Mouse (Mus musculus): ENCODE data around the gene Dnajb2. TPM values are rescaled to one million over a fixed set of nuclear protein-coding genes. Genes with fewer than 3 reads are reported as not detected.

The Dnajb2 gene
- total RNA-seq, 2 experiments from 2014 or later: 63.1 to 67.1 TPM

DNA sequence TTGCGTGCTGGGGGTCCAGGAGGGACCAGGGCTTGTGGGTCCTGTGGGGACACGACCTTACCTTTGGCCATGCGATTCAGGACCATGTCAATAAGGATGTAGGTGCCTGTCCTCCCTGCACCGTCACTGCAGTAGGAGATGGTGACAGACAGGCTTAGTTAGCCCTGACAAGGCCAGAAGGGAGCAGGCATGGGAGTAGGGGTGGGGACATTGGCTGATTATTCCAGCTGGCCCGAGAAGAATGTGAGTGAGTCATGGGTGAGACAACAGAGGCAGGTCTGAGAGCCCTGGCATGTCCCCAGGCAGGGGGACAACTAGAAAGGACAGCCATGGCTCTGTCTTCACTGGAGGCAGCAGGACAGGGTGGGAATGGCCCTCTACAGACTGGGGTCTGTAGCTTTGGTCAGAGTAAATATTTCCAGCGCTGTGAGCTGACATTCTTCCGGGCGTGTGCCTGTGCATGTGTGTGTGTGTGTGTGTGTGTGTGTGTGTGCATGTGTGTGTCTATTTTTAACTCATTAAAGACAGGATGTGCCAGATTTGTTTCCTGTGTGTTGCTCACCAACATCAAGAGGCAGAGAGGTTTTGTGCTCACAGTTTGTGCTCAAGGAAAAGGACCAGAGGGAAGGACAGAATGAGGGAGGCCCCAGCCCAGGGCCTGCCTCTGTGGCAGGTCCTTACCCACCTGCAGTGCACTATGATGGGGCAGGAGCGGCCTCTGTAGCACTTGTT is 12.0 kb downstream of the Dnajb2 start:
- intact Hi-C loops (cut with DNase I): no loop called here
- peak in 1 of 2 experiments; percentile 45 for DNase-seq

DNA sequence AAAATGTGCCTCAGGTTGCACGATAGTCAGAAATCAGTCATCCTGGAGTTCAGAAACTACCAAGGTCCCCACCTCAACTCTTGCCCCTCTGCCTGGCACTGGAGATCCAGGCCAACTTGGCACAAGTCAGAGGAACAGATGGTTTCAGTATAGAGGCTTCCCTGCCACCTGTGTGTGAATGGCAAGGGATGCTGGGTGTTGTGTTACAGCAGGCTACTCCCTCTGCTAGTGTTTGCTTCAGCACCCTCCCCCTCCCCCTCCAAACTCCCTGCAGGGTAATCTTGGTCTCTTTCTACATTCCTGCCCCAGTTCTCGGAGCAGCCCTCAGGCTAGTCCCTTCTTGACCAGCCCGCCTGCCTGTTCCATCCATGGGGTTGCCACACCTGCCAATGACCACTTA is 14.3 kb downstream of the Dnajb2 start:
- intact Hi-C loops (cut with DNase I): loop anchor here (5.0 kb wide), 1 partner anchor 67 kb away; the partner anchor contains the start of gene Dnpep
- DNase-seq: no peak

GRCm38 (mm10) chr1:75251112-75251970 is 15.1 kb downstream of the Dnajb2 start:
- intact Hi-C loops (cut with DNase I): loop anchor here (5.0 kb wide), 1 partner anchor 66 kb away; the partner anchor contains the start of gene Dnpep
- peak; percentile 60 to 71 for DNase-seq

DNA sequence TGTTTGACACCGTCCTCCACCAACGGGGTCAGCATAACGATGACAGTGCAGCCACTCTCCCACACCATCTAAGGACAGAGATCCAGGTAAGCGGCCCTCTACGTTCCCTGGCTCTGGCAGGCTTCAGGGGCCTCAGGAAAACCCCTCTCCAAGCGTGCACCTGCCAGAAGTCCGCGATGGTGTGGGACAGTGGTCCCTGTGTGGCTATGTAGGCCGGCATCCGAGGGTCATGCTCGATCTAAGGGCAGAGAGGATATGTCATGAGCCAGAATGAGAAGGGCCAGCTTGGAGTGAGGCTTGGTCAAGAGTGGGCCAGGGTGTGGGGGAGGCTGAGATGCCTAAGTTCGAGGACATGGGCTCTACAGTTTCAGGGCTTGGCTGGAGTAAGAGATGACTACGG is 16.1 kb downstream of the Dnajb2 start:
- intact Hi-C loops (cut with DNase I): loop anchor here (5.0 kb wide), 1 partner anchor 65 kb away; the partner anchor contains the start of gene Dnpep
- DNase-seq: no peak

DNA sequence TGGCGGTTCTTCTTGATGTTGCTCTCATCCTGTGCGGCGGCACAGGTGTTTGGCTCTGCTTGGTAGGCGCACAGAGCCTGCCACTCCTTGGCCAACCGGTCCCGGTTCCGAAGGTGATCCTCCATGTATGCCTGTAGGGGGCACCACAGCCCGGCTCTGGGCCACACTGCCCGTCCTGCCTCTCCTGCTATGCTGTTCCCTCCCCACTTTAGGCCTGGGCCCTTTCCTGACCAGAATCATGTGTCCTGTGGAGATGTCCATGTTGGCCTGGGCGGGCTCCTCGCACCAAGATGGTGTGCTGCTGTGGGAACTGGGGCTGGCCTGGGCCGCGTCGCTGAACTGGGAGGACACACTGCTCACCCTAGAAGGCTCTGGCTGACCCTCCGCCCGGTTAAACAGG is 16.8 kb downstream of the Dnajb2 start:
- no peak for DNase-seq
- intact Hi-C loops (cut with DNase I): loop anchor here (5.0 kb wide), 1 partner anchor 64 kb away; the partner anchor contains the start of gene Dnpep

DNA sequence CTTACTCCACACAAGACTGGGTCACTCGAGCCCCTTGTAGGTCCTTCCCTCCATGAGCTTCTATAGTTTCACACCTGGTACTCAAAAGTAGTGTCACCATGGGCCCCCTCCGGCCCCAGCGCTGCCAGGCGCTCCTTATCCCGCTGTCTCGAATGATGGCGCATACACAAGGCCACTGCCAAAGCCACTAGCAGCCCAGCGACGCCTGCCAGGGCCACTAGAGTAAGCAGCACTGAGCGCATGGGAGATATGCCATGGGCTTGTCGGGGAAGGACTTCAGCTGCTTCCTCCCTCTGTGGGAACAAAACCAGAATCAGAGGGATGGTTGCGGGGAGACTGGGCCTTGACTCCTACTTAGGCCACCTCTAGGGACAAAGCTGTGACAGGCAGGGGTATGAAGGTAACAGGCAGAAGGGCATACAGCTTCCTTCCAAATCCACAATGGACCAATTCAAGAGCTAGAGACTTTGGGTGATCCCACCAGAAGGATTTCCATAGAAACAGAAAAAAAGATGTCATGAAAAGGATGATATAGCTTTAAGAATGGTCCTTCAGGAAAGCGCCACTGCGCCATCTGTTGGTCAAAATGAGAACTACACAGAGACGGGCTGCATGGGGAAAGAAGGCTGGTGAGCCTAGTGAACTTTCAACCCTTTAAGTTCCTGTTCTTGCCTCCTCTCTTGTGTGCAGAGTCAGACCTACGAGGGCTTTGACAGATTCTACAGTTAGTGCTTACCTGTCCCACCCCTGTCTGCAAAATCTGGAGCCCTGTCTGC is 17.8 kb downstream of the Dnajb2 start:
- peak; percentile 72 to 73 for DNase-seq
- intact Hi-C loops (cut with DNase I): loop anchor here (5.0 kb wide), 1 partner anchor 63 kb away; the partner anchor contains the start of gene Dnpep

DNA sequence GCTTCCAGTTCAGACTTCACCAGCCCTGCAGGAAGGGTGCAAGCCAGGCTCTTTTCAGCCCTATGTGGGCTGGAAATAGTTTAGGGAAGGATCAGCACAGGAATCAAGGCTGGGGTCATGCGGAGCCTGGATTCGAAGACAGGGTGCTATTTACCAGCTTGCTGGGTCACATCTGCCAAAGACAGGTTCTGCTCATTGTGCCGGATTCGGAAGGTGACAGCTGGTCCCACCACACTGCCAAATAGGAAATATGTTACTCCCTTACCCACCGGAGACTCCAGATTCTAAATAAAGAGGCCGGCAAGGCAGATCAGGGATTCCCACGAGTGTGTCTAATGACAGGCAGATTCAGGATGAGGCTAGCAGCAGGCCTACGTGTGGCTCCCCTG is 18.4 kb downstream of the Dnajb2 start:
- no peak for DNase-seq
- intact Hi-C loops (cut with DNase I): loop anchor here (5.0 kb wide), 2 partner anchors 63 to 307 kb away; partner anchors contain the start of gene Dnpep

DNA sequence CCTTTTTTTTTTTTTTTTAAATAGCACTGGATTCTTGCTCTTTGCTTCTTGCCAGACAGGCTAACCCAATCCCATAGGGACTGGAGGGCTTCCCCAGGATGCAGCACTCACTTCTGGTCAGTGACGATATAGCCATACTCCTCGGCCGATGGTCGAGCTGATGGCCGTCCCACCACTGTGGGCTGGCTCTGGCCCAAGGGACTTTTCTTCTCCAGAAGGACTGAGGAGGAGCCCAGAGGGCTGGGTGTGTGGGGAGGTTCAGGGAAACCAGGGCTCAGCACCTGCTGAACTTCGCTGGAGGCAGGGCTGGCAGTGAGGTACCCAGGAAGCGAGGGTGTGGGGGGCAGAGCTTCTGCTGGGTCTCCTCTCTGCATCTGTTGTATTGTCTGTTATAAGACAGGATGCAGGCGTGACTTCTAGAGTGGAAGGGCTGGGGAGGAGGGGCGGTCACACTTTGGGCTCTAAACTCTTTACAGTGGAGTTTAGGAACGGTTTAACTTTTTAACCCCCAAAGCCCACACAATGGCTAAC is 19.4 kb downstream of the Dnajb2 start:
- intact Hi-C loops (cut with DNase I): loop anchor here (5.0 kb wide), 1 partner anchor 308 kb away; no protein-coding TSS in a partner anchor
- no peak for DNase-seq

DNA sequence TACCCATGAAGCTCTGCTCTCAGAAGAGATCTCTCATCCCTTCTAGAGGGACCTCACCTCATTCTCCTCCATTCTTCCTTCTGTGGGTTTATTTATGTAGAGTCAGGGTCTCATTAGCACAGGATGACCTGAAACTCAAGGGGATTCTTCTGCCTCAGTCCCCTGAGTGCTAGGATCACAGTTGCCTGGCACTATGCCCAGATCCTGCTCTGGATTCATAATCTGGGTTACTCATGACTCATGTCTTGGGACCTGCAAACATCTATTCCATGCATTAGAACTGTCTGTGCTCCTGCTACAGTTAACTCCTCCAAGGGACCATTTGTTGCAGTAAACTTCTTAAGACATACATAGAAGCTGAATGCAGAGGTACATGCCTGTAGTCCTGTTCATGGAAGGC is 25.1 kb downstream of the Dnajb2 start:
- no peak for DNase-seq
- intact Hi-C loops (cut with DNase I): no loop called here

- intact Hi-C loops (cut with DNase I): loop anchor here (2.0 kb wide), 1 partner anchor 14 kb away; no protein-coding TSS in a partner anchor
- DNase-seq: peak in 1 of 2 experiments; percentile 40
Observed at GRCm38 (mm10) chr1:75262969-75263951, 27.1 kb downstream of the Dnajb2 start.

GRCm38 (mm10) chr1:75264091-75264880 is 28.1 kb downstream of the Dnajb2 start, which contains the start of gene Ptprn:
TSS of gene Ptprn (minus strand) at chr1:75264502.
- intact Hi-C loops (cut with DNase I): no loop called here
- DNase-seq: no peak

- intact Hi-C loops (cut with DNase I): loop anchor here (2.0 kb wide), 1 partner anchor 15 kb away; no protein-coding TSS in a partner anchor
- no peak for DNase-seq
Observed at GRCm38 (mm10) chr1:75277195-75278188, 41.3 kb downstream of the Dnajb2 start.

- intact Hi-C loops (cut with DNase I): no loop called here
- DNase-seq: no peak
Observed at GRCm38 (mm10) chr1:75278228-75278627, 42.0 kb downstream of the Dnajb2 start, which contains the start of gene Resp18. TSS of gene Resp18 (minus strand) at chr1:75278415.

DNA sequence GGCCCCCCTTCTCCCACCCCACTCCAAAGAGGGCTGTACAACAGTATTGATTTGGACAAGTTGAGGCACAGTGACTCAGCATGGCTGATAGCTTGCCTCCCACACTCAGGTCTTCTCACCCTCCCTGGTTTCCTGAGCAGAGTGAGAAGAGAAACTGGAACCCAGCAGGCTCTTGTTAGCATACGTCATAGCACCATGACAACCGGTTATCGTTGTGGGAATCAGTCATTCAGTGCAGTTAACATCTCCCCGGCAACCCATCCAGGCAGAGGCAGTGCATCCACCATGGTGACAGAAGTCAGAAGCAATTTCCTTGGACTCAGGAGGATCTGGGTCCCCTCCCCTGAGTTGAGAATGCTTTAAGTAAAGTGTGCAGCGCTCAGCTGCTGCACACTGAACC is 46.8 kb downstream of the Dnajb2 start:
- no peak for DNase-seq
- intact Hi-C loops (cut with DNase I): no loop called here

GRCm38 (mm10) chr1:75284911-75285310 is 48.7 kb downstream of the Dnajb2 start:
- intact Hi-C loops (cut with DNase I): no loop called here
- no peak for DNase-seq

DNA sequence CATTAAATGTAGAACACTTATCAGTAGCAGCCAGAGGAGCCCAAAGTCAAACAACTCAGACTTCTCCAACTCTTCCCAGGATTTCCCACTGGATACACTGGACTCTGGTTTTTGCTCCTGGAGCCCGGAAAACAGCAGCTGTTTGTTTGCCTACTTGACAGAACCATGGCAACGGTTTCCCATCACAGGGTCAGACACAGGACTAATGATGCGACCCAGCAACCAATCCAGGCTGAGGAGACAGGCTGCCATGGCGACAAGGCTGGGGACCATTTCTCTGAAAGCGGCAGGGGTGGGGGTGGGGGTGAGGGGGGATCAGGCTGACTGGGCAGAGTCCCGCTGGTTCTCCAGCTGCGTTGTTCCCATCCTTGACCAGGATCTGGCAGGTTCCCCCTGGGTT is 53.2 kb downstream of the Dnajb2 start:
- intact Hi-C loops (cut with DNase I): no loop called here
- DNase-seq: no peak

All from gastrocnemius, postnatal 36 days (tissue).